Mouse (Mus musculus): ENCODE measurements around the gene Tle6. TPM values are rescaled to one million over a fixed set of nuclear protein-coding genes. Genes with fewer than 3 reads are reported as not detected.

Gene Tle6
- total RNA-seq, 2 experiments from 2014 or later: 5.6 to 6.7 TPM

DNA sequence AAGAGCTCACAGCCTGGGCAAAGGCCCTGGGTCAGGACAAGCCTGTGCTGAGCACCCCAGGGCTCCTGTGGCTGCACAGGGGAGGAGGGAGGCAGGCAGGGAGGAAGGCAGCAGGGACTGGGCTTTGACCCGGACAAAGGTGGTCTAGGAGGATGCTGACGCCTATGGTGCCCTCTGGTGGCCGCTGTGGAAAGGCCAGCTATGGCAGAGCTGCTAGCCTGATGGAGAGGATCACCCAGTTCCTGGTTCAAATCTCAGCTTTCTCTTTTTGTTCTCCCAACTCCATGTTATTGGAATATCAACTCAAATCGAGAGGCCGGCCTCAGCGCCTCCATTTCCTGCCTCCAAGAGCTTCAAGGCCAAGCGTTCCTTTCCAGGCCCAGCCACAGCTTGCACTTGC, 50.6 kb downstream of the Tle6 start:
- peak; percentile 72 for DNase-seq
- peak; percentile 83 for TF ChIP-seq CTCF (IDR thresholded peaks at IDR 0.05)
- intact Hi-C loops (cut with DNase I): loop anchor here (1.0 to 5.0 kb wide), 2 partner anchors 33 to 47 kb away; no protein-coding TSS in a partner anchor

GRCm38 (mm10) chr10:81548944-81549343, 51.9 kb downstream of the Tle6 start:
- intact Hi-C loops (cut with DNase I): loop anchor here (10.0 kb wide), 1 partner anchor 174 kb away; the partner anchor contains the start of gene Fzr1
- no peak for TF ChIP-seq CTCF (IDR thresholded peaks at IDR 0.05)
- no peak for DNase-seq
- H3K4me3 ChIP-seq: no peak overlapping the region
- no peak overlapping the region for H3K27ac ChIP-seq

More for the DNA sequence above, 50.6 kb downstream of the Tle6 start:
- H3K4me3 ChIP-seq: no peak overlapping the region
- H3K27ac ChIP-seq: no peak overlapping the region

DNA sequence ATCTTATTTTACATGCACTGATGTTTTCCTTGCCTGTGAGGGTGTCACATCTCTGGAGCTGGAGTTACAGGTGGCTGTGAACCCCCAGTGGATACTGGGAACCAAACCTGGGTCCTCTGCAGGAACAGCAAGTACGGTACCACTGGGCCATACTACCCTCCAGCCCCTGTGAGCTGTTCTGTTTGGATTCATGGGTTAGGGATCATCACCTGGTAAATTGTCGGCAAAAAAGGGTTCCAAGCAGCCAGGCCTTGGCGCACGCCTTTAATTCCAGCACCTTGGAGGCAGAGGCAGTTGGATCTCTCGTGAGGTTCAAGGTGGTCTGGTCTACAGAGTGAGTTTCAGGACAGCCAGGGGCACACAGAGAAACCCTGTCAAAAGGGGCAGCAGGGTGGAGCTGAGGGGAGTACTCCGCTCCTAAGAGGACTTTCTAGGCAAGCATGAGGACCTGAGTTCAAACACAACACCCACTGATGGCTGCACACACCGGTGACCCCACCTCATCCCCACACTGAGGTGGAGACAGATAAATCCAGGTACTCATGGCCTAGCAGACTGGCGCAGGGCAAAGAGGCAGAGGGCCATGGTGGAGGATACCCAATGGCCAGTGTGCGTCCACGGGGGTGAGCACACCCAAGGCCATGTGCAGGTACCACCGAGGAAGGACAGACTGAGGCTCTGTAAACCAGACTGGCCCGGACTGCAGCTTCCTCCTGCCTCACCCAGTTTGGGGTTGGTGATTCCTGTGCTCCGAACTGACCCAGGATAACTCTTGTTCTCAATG, 53.9 kb downstream of the Tle6 start:
- no peak overlapping the region for H3K4me3 ChIP-seq
- TF ChIP-seq CTCF (IDR thresholded peaks at IDR 0.05): no peak
- intact Hi-C loops (cut with DNase I): loop anchor here (10.0 kb wide), 1 partner anchor 172 kb away; the partner anchor contains the start of gene Fzr1
- no peak overlapping the region for H3K27ac ChIP-seq
- DNase-seq: no peak

- intact Hi-C loops (cut with DNase I): loop anchor here (10.0 kb wide), 1 partner anchor 172 kb away; the partner anchor contains the start of gene Fzr1
- DNase-seq: no peak
- no peak overlapping the region for H3K4me3 ChIP-seq
- H3K27ac ChIP-seq: no peak overlapping the region
- TF ChIP-seq CTCF (IDR thresholded peaks at IDR 0.05): no peak
Observed at GRCm38 (mm10) chr10:81546332-81546731, 54.5 kb downstream of the Tle6 start.

DNA sequence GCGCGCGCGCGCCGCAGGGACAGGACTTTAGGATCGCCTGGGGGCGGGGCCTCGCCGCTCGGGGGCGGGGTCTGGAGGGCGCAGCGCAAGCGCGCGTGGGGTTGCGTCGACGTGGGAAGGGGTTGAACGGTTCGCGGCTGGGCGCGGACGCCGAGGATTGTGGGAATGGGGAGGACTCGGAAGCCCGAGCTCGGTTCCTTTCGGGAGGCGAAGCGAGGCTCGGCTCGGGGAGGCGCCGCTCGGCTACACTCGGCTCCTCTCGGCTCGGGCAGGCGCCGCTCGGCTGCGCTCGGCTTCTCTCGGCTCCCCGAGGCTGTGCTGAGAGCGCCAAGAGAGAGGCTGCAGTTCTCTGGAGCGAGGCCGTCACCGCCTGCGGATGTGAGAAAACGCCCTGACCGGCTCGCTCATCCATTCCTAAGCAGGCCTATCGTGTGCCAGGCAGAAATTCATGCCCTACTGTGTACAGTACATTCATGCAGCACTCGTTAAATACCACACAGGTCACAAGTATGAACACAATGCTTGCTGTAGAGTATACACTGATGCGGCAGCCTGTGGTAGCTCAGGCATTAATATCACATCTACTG, 55.6 kb downstream of the Tle6 start, which contains the start of gene Gna11:
TSS of gene Gna11 (minus strand) at position 30 of the 587 bp plus-strand sequence.
- no peak for TF ChIP-seq CTCF (IDR thresholded peaks at IDR 0.05)
- intact Hi-C loops (cut with DNase I): loop anchor here (10.0 kb wide), 1 partner anchor 170 kb away; the partner anchor contains the start of gene Fzr1
- peak; percentile 100 for DNase-seq
- peak within 1 kb of the TSS; percentile 96 for H3K27ac ChIP-seq
- H3K4me3 ChIP-seq: peak within 1 kb of the TSS; percentile 80

- TF ChIP-seq CTCF (IDR thresholded peaks at IDR 0.05): no peak
- Histone ChIP-seq H3K4me3 (peak overlapping the region; percentile 80), H3K27ac (peak overlapping the region; percentile 96)
- intact Hi-C loops (cut with DNase I): loop anchor here (5.0 to 10.0 kb wide), 2 partner anchors 47 to 170 kb away; partner anchors contain the start of genes Fzr1 and Ncln
- no peak for DNase-seq
Observed at GRCm38 (mm10) chr10:81544296-81545160, 56.3 kb downstream of the Tle6 start.

DNA sequence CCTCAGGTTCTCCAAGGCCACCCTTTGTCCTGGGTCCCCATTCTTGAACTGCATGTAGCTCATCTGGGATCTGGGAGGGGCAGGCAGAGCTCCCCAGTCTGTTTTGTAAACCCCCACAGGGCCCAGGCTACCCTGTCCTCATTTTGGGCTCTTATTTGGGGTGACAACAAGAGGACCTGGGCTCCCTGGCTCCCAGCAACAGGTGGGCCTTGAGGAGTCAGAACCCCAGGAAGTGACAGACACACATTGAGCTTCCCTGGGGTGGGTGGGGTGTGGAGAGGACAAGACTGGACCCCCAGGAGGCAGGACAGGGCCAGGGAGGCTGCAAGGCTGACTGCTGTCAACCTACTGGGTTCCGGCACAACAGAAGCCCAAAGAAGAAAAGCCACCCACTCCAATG, 57.2 kb downstream of the Tle6 start:
- H3K4me3 ChIP-seq: peak overlapping the region; percentile 80
- H3K27ac ChIP-seq: peak overlapping the region; percentile 96
- no peak for TF ChIP-seq CTCF (IDR thresholded peaks at IDR 0.05)
- no peak for DNase-seq
- intact Hi-C loops (cut with DNase I): loop anchor here (5.0 to 10.0 kb wide), 2 partner anchors 46 to 169 kb away; partner anchors contain the start of genes Fzr1 and Ncln

DNA sequence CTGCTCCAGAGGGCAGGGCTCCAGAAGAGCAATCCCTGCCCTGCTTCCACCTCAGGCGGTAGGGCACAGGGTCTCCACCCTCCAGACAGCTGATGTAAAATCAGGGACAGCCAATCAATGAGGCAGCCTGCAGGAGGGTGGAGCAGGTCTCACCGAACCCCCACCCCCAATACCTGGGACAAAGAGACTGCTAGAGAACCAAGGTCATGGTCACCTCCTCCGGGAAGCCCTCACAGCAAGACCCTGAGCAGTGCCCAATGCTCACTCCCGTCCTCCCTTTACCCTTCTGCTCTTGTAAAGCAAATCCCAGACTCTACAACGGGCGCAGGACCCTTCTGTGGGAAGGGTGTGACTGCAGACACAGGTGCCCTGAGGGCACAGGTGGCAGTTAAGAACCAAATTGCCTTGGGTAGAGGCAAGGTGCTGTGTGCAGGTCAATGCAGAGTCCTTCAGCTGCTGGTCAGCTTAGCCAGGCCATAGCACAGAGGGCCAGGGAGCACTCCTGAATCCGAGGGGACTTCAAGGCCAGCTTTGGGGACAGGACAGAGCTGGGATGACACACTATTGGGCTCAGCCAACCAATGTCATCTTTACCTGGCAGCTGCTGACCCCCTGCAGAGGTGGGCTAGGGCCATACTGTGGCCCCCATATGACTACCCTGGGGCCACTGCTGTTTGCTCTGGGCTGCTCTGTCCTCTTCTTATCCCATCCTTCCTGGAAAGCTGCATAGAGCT, 58.0 kb downstream of the Tle6 start:
- intact Hi-C loops (cut with DNase I): loop anchor here (5.0 to 10.0 kb wide), 2 partner anchors 46 to 168 kb away; partner anchors contain the start of genes Fzr1 and Ncln
- DNase-seq: no peak
- TF ChIP-seq CTCF (IDR thresholded peaks at IDR 0.05): no peak
- Histone ChIP-seq H3K4me3 (peak overlapping the region; percentile 80), H3K27ac (peak overlapping the region; percentile 96)

GRCm38 (mm10) chr10:81541803-81542202, 59.1 kb downstream of the Tle6 start:
- Histone ChIP-seq H3K27ac (peak overlapping the region; percentile 96), H3K4me3 (peak overlapping the region; percentile 80)
- peak; percentile 85 for DNase-seq
- no peak for TF ChIP-seq CTCF (IDR thresholded peaks at IDR 0.05)
- intact Hi-C loops (cut with DNase I): loop anchor here (5.0 to 10.0 kb wide), 2 partner anchors 45 to 167 kb away; partner anchors contain the start of genes Fzr1 and Ncln

- DNase-seq: no peak
- TF ChIP-seq CTCF (IDR thresholded peaks at IDR 0.05): no peak
- Histone ChIP-seq H3K27ac (peak overlapping the region; percentile 96), H3K4me3 (peak overlapping the region; percentile 80)
- intact Hi-C loops (cut with DNase I): loop anchor here (5.0 to 10.0 kb wide), 2 partner anchors 44 to 167 kb away; partner anchors contain the start of genes Fzr1 and Ncln
Observed at GRCm38 (mm10) chr10:81541363-81541762, 59.5 kb downstream of the Tle6 start.

Other genes with a start within 250 kb of the Tle6 start
- 1 to 10 TPM; 2.2 to 3.3 TPM for gene Mfsd12, start 243.6 kb downstream of the Tle6 start, total RNA-seq (2021)
- 1 to 10 TPM in 1 of 2 experiments, under 1 TPM in 1; 0.89 to 1.2 TPM for gene 4930404N11Rik, start 235.3 kb downstream of the Tle6 start, total RNA-seq (2021)
- gene Fzr1, start 222.6 kb downstream of the Tle6 start, total RNA-seq (2021): 10 to 100 TPM; 14.0 to 18.8 TPM
- 10 to 100 TPM; 38.1 to 39.8 TPM for gene Dohh, start 216.6 kb downstream of the Tle6 start, total RNA-seq (2021)
- 1 to 10 TPM in 1 of 2 experiments, under 1 TPM in 1; 0.87 to 2.8 TPM for gene Gm48551, start 216.6 kb downstream of the Tle6 start, total RNA-seq (2021)
- gene Gm48552, start 212.1 kb downstream of the Tle6 start, total RNA-seq (2021): 1 to 10 TPM in 1 of 2 experiments, under 1 TPM in 1; 0.84 to 1.0 TPM
- not detected for gene Smim24, start 208.0 kb downstream of the Tle6 start, total RNA-seq (2021)
- gene Nfic, start 145.4 kb downstream of the Tle6 start, total RNA-seq (2021): 100 to 1,000 TPM; 207 to 215 TPM
- under 1 TPM in 1 of 2 experiments, not detected in 1; 0.17 TPM for gene Celf5, start 118.4 kb downstream of the Tle6 start, total RNA-seq (2021)
- gene Ncln, start 104.7 kb downstream of the Tle6 start, total RNA-seq (2021): 10 to 100 TPM; 38.3 to 44.8 TPM
- 1 to 10 TPM in 1 of 2 experiments, under 1 TPM in 1; 0.97 to 1.2 TPM for gene S1pr4, start 100.9 kb downstream of the Tle6 start, total RNA-seq (2021)
- gene Gna15, start 76.8 kb downstream of the Tle6 start, total RNA-seq (2021): under 1 TPM; 0.26 to 0.53 TPM
- gene Gna11, start 55.9 kb downstream of the Tle6 start, total RNA-seq (2021): 10 to 100 TPM; 25.7 to 30.3 TPM
- gene Aes, start 41.6 kb downstream of the Tle6 start, total RNA-seq (2021): 100 to 1,000 TPM; 847 to 871 TPM
- gene Tle2, start 26.5 kb downstream of the Tle6 start, total RNA-seq (2021): 1 to 10 TPM; 5.6 to 7.3 TPM
- 1 to 10 TPM; 2.5 to 3.9 TPM for gene BC025920, start 5.2 kb upstream of the Tle6 start, total RNA-seq (2021)
- gene Sirt6, start 26.7 kb upstream of the Tle6 start, total RNA-seq (2021): 1 to 10 TPM; 4.7 to 5.6 TPM
- gene Ankrd24, start 27.5 kb upstream of the Tle6 start, total RNA-seq (2021): 10 to 100 TPM in 1 of 2 experiments, 1 to 10 TPM in 1; 6.8 to 10.5 TPM
- 1 to 10 TPM; 1.8 TPM for gene Gm10778, start 48.0 kb upstream of the Tle6 start, total RNA-seq (2021)
- gene Zfp433, start 103.8 kb upstream of the Tle6 start, total RNA-seq (2021): 1 to 10 TPM; 3.9 to 5.7 TPM
- gene Gm3055, start 170.1 kb upstream of the Tle6 start, total RNA-seq (2021): 1 to 10 TPM in 1 of 2 experiments, under 1 TPM in 1; 0.61 to 1.7 TPM
- 1 to 10 TPM in 1 of 2 experiments, under 1 TPM in 1; 0.89 to 1.0 TPM for gene Gm4767, start 211.1 kb upstream of the Tle6 start, total RNA-seq (2021)

All from gastrocnemius, adult 2 months (tissue).